Mouse (Mus musculus): Measurements from ENCODE around the gene Il23r.

Gene Il23r

GRCm38 (mm10) chr6:67434755-67435452, 56.8 kb downstream of the Il23r start:
- DNase-seq (ENCODE audit: inconsistent age in 2 of 2, low spot score in 1 of 2) = no peak

GRCm38 (mm10) chr6:67431808-67432207, 59.8 kb downstream of the Il23r start:
- DNase-seq (ENCODE audit: inconsistent age in 2 of 2, low spot score in 1 of 2) = no peak

- no peak for DNase-seq (ENCODE audit: inconsistent age in 2 of 2, low spot score in 1 of 2)
These were observed 69.9 kb downstream of the Il23r start for GRCm38 (mm10) chr6:67421761-67422160.

- DNase-seq (ENCODE audit: inconsistent age in 2 of 2, low spot score in 1 of 2) = no peak
These were observed 75.1 kb downstream of the Il23r start for GRCm38 (mm10) chr6:67416557-67416956.

GRCm38 (mm10) chr6:67415276-67415675, 76.4 kb downstream of the Il23r start:
- no peak for DNase-seq (ENCODE audit: inconsistent age in 2 of 2, low spot score in 1 of 2)

- no peak for DNase-seq (ENCODE audit: inconsistent age in 2 of 2, low spot score in 1 of 2)
These were observed 78.3 kb downstream of the Il23r start for GRCm38 (mm10) chr6:67413378-67413777.

GRCm38 (mm10) chr6:67405281-67405682, 86.4 kb downstream of the Il23r start:
- DNase-seq (ENCODE audit: inconsistent age in 2 of 2, low spot score in 1 of 2) = no peak

GRCm38 (mm10) chr6:67399551-67399950, 92.1 kb downstream of the Il23r start:
- no peak for DNase-seq (ENCODE audit: inconsistent age in 2 of 2, low spot score in 1 of 2)

- peak; percentile 7 to 18 for DNase-seq (ENCODE audit: inconsistent age in 2 of 2, low spot score in 1 of 2)
These were observed 115.7 kb downstream of the Il23r start, which contains the start of gene Il12rb2 for GRCm38 (mm10) chr6:67375982-67376391. Gene Il12rb2, minus strand, starts transcription at chr6:67376188.

Measured in adrenal gland, adult (tissue).